In genomic region chr9:90055409-90055808, GRCm38 (mm10) we compare ENCODE assay signal across 9 mouse cellular contexts. TPM values are rescaled to one million over a fixed set of nuclear protein-coding genes. Genes with fewer than 3 reads are reported as not detected.
A peak's percentile ranks its signal among the peaks of the same experiment; 100 is the strongest.
DNase-seq lines count a peak whose midpoint lies in the region; ATAC-seq and TF ChIP-seq lines count a peak whose summit lies in the region.
"Had no signal": no experiment of that assay in that cellular context is flagged by ENCODE, and none has a peak within 500 bp of the region (broad histone marks: within the 10 kb centered on the region; RNA-seq: fewer than 3 reads in every experiment).

No protein-coding gene starts in this region.

- TF ChIP-seq CTCF in spleen, adult 2 months (IDR thresholded peaks at IDR 0.05; ENCODE audit: extremely low read depth, insufficient read depth, insufficient read length, insufficient replicate concordance) = no peak

- H3K9ac ChIP-seq in kidney, embryonic 15.5 days = no peak overlapping the region
- no peak overlapping the region for H3K9ac ChIP-seq in intestine, embryonic 14.5 days (ENCODE audit: low read length)
- no peak overlapping the region for H3K9ac ChIP-seq in stomach, embryonic 16.5 days (ENCODE audit: low read length)

- WGBS in kidney, embryonic 15.5 days = 49% methylated on average over 5 of the region's 5 CpGs
- 45% methylated on average over 5 of the region's 5 CpGs for WGBS in spleen, adult 2 months
- 54% methylated on average over 5 of the region's 5 CpGs for WGBS in intestine, embryonic 14.5 days
- 40% methylated on average over 5 of the region's 5 CpGs for WGBS in stomach, embryonic 16.5 days

- H3K4me3 ChIP-seq in kidney, embryonic 15.5 days (replicated peaks) = peak overlapping the region; percentile 54
- H3K4me3 ChIP-seq in spleen, adult 2 months (ENCODE audit: extremely low read depth, insufficient read depth, insufficient read length) = peak overlapping the region; percentile 56
- peak overlapping the region; percentile 43; the same call in 1 of the 2 replicates for H3K4me3 ChIP-seq in intestine, embryonic 14.5 days (ENCODE audit: low read depth, low read length)
- H3K4me3 ChIP-seq in stomach, embryonic 16.5 days (replicated peaks; ENCODE audit: low read length) = peak overlapping the region; percentile 63

- ATAC-seq in kidney, embryonic 15.5 days (replicated peaks; ENCODE audit: low FRiP score) = no peak
- no peak for ATAC-seq in intestine, embryonic 14.5 days (replicated peaks; ENCODE audit: low FRiP score, low TSS enrichment, low read depth)
- ATAC-seq in stomach, embryonic 16.5 days (ENCODE audit: insufficient read depth, low FRiP score) = no peak

- H3K9me3 ChIP-seq in kidney, embryonic 15.5 days (replicated peaks) = no peaks in the 10 kb centered on the region
- H3K9me3 ChIP-seq in intestine, embryonic 14.5 days (ENCODE audit: control insufficient read depth, low read length) = no peaks in the 10 kb centered on the region
- H3K9me3 ChIP-seq in stomach, embryonic 16.5 days (replicated peaks; ENCODE audit: control insufficient read depth, low read length) = no peaks in the 10 kb centered on the region

- no peak for DNase-seq in kidney, postnatal 4 days
- no peak for DNase-seq in spleen, adult 2 months (ENCODE audit: low read depth in 1 of 2, low spot score in 2 of 2)
- DNase-seq in spleen, adult 18-20 months = no peak
- DNase-seq in intestine, embryonic 14.5 days (ENCODE audit: low spot score) = no peak
- DNase-seq in gastrocnemius, postnatal 10 days = no peak
- no peak for DNase-seq in adrenal gland, postnatal 4 days (ENCODE audit: low spot score in 2 of 2)
- DNase-seq: gastrocnemius, postnatal 25 days had no signal

- peaks cover 7% of the 10 kb centered on the region; the same call in 1 of the 2 replicates for H3K4me1 ChIP-seq in kidney, embryonic 15.5 days
- H3K4me1 ChIP-seq in spleen, adult 2 months (ENCODE audit: control insufficient read depth, insufficient read depth, insufficient read length) = peaks cover 6% of the 10 kb centered on the region; the same call in 1 of the 2 replicates
- H3K4me1 ChIP-seq in intestine, embryonic 14.5 days (replicated peaks; ENCODE audit: control insufficient read depth, insufficient read depth, low read length) = no peaks in the 10 kb centered on the region
- no peaks in the 10 kb centered on the region for H3K4me1 ChIP-seq in stomach, embryonic 16.5 days (ENCODE audit: control insufficient read depth, insufficient read depth, low read length)

- H3K4me2 ChIP-seq in kidney, embryonic 15.5 days = peak overlapping the region; percentile 90
- peak overlapping the region; percentile 87 for H3K4me2 ChIP-seq in intestine, embryonic 14.5 days (ENCODE audit: low read length)
- peak overlapping the region; percentile 89 for H3K4me2 ChIP-seq in stomach, embryonic 16.5 days (ENCODE audit: low read depth, low read length)

- H3K36me3 ChIP-seq in kidney, embryonic 15.5 days = no peaks in the 10 kb centered on the region
- no peaks in the 10 kb centered on the region for H3K36me3 ChIP-seq in spleen, adult 2 months (ENCODE audit: control insufficient read depth, insufficient read depth, low read length)
- no peaks in the 10 kb centered on the region for H3K36me3 ChIP-seq in intestine, embryonic 14.5 days (ENCODE audit: control insufficient read depth, insufficient read depth, low read length)
- no peaks in the 10 kb centered on the region for H3K36me3 ChIP-seq in stomach, embryonic 16.5 days (ENCODE audit: control insufficient read depth, insufficient read depth, low read length)

- H3K27me3 ChIP-seq in kidney, embryonic 15.5 days = no peaks in the 10 kb centered on the region
- no peaks in the 10 kb centered on the region for H3K27me3 ChIP-seq in spleen, adult 2 months (ENCODE audit: control insufficient read depth, insufficient read depth, low read length)
- no peaks in the 10 kb centered on the region for H3K27me3 ChIP-seq in intestine, embryonic 14.5 days (replicated peaks; ENCODE audit: control insufficient read depth, insufficient read depth, low read length)
- no peaks in the 10 kb centered on the region for H3K27me3 ChIP-seq in stomach, embryonic 16.5 days (ENCODE audit: control insufficient read depth, insufficient read depth, low read length)

- TF ChIP-seq POLR2A in spleen, adult 2 months (IDR thresholded peaks at IDR 0.05; ENCODE audit: low read depth, low read length) = no peak

- no peak overlapping the region for H3K27ac ChIP-seq in kidney, embryonic 15.5 days
- H3K27ac ChIP-seq in spleen, adult 2 months (ENCODE audit: insufficient read depth, low read length) = peak overlapping the region; percentile 47
- no peak overlapping the region for H3K27ac ChIP-seq in intestine, embryonic 14.5 days (ENCODE audit: low read depth)
- H3K27ac ChIP-seq in stomach, embryonic 16.5 days (ENCODE audit: low read length) = no peak overlapping the region

RNA-seq across cellular contexts. Expression of gene Ctsh, which starts 1.5 kb away (rescaled TPM):
- polyA plus RNA-seq in kidney, embryonic 15.5 days (2015; fragmentation: Nextera tagmentation; extraction: Ambion mirVana) = 98.2 and 112 TPM in 2 replicates
- 65.0 and 65.9 TPM in 2 replicates for polyA plus RNA-seq in spleen, adult 2 months (2012; rRNA removed)
- 28.7 and 42.4 TPM in 2 replicates for polyA plus RNA-seq in intestine, embryonic 14.5 days (2014; fragmentation: Nextera tagmentation; extraction: Ambion mirVana)
- 100 and 121 TPM in 2 replicates for polyA plus RNA-seq in stomach, embryonic 16.5 days (2015; fragmentation: Nextera tagmentation; extraction: Ambion mirVana)
- 10 to 100 TPM; 32.9 to 41.3 TPM for total RNA-seq in gastrocnemius, postnatal 10 days (2021)
- total RNA-seq in adrenal gland, postnatal 4 days (2021) = 100 to 1,000 TPM; 178 to 210 TPM

RNA-seq across cellular contexts. Expression of gene Morf4l1, which starts 59.2 kb away (rescaled TPM):
- 440 and 441 TPM in 2 replicates for polyA plus RNA-seq in kidney, embryonic 15.5 days (2015; fragmentation: Nextera tagmentation; extraction: Ambion mirVana)
- polyA plus RNA-seq in spleen, adult 2 months (2012; rRNA removed) = 46.2 and 48.1 TPM in 2 replicates
- 414 and 456 TPM in 2 replicates for polyA plus RNA-seq in intestine, embryonic 14.5 days (2014; fragmentation: Nextera tagmentation; extraction: Ambion mirVana)
- polyA plus RNA-seq in stomach, embryonic 16.5 days (2015; fragmentation: Nextera tagmentation; extraction: Ambion mirVana) = 383 and 405 TPM in 2 replicates
- total RNA-seq in gastrocnemius, postnatal 10 days (2021) = 100 to 1,000 TPM; 196 to 198 TPM
- 100 to 1,000 TPM; 348 to 362 TPM for total RNA-seq in adrenal gland, postnatal 4 days (2021)
